Mouse (Mus musculus) ES-Bruce4 (cell line): ENCODE data around the gene Pigs. TPM values are rescaled to one million over a fixed set of nuclear protein-coding genes. Genes with fewer than 3 reads are reported as not detected.

ENCODE experiments used
- H3K27ac ChIP-seq: 2 replicates; pipeline ENCODE4 v1.5.1; 2012; ENCODE audit warnings: low read length, inconsistent platforms; ENCODE audit not compliant: insufficient read depth
- H3K27me3 ChIP-seq: 2 replicates; pipeline ENCODE4 v1.6.1; 2012; ENCODE audit warnings: mild to moderate bottlenecking, low read length, inconsistent platforms; ENCODE audit not compliant: control insufficient read depth, poor library complexity, insufficient read depth, severe bottlenecking
- H3K36me3 ChIP-seq: 2 replicates; pipeline ENCODE4 v1.6.1; 2012; ENCODE audit warnings: inconsistent platforms, mild to moderate bottlenecking, low read length, moderate library complexity; ENCODE audit not compliant: control insufficient read depth, poor library complexity, insufficient read depth, severe bottlenecking
- H3K4me1 ChIP-seq: one replicate; pipeline ENCODE4 v1.8.1; 2011; ENCODE audit warnings: low read length; ENCODE audit not compliant: control insufficient read depth, insufficient read depth
- H3K4me3 ChIP-seq: 2 replicates; pipeline ENCODE4 v1.5.1; 2011; ENCODE audit warnings: low read depth, mild to moderate bottlenecking, low read length
- H3K9ac ChIP-seq: 2 replicates; pipeline ENCODE4 v1.6.1; 2012; ENCODE audit warnings: low read depth, mild to moderate bottlenecking, inconsistent platforms; ENCODE audit not compliant: poor library complexity, severe bottlenecking
- H3K9me3 ChIP-seq: replicated peaks from 2 replicates; pipeline ENCODE4 v1.6.1; 2012; ENCODE audit warnings: mild to moderate bottlenecking, low read length, inconsistent platforms; ENCODE audit not compliant: control insufficient read depth, poor library complexity, insufficient read depth, severe bottlenecking
- CTCF ChIP-seq: IDR thresholded peaks from one replicate; pipeline ENCODE4 v1.8.1; 2011; ENCODE audit warnings: low read depth, low read length
- EP300 ChIP-seq: IDR thresholded peaks from 2 replicates; pipeline ENCODE4 v1.6.1; 2011; ENCODE audit warnings: low read depth, low read length; ENCODE audit not compliant: insufficient read depth
- POLR2A ChIP-seq: IDR thresholded peaks from one replicate; pipeline ENCODE4 v1.8.1; 2011; ENCODE audit warnings: low read length; ENCODE audit not compliant: insufficient read depth
- polyA plus RNA-seq: library from polyadenylated mRNA; stranded (reverse); fragments of >200 nt; gene quantifications from 2 replicates; pipeline ENCODE4 v1.2.4, GENCODE M21; 2011; ENCODE audit warnings: low read depth; ENCODE audit not compliant: missing spikeins, insufficient read depth, insufficient read length

Pigs gene
- polyA plus RNA-seq, 1 experiment: 24.2 TPM

DNA sequence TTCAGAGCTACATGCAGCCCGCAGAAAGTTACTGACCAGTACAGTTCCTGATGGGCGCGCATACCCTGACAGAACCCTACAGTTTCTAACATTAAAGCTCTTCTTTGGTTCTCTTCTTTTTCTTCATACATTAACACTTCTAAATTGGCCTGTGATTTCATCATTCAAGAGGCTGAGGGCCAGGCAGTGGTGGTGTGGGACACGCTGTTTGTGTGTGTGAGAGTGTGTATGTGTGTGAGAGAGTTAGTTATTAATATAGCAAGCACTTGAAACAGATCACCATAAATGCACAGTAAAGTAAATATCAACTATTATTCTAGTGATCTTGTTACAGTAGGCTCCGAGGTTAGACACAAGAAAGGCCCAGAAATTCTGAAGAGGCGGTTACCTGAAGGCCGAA is 27.3 kb upstream of the Pigs start:
- Histone ChIP-seq H3K27ac (0 out of 2 replicates have a peak overlapping the region, but pooled peaks have one; percentile 10), H3K4me1 (no peaks in the 10 kb centered on the region), H3K9me3 (no peaks in the 10 kb centered on the region), H3K36me3 (peaks cover 28% of the 10 kb centered on the region), H3K27me3 (no peaks in the 10 kb centered on the region), H3K9ac (peak overlapping the region; percentile 90), H3K4me3 (peak overlapping the region; percentile 91)
- TF ChIP-seq EP300 (no peak), CTCF (no peak), POLR2A (no peak)

DNA sequence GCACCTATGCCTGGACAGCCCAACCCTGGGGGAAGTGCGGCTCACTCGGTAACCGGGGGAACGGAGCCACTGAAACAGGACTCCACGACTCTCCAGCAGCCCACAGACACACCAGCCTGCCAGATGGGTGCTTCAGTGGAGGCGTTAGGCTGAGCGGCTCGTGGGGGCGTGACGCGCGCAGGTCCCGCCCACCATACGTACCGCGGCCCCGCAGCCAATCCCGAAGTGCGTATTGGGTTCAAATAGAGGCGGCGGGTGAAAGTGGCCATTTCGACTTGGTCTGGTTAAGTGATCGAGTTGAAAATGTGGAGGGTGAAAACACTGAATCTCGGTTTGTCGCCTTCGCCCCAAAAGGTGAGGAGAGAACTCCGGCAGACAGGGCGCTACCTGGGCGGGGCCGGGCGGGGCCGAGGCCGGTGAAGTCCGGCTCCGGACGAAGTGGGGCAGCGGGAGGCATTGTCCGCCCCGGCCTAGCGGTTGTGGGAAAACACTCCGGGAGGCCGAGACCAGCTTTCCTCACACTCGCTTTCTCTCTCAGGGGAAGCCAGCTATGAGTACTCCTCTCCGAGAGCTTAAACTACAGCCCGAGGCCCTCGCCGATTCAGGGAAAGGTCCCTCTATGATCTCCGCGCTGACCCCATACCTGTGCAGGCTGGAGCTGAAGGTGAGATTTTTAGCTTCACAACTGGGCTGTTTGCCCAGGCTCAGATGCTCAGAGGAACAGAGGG is 26.7 kb upstream of the Pigs start, which contains the start of gene Spag5:
Gene Spag5 (plus strand): TSS at position 173 of the 728 bp plus-strand sequence.
- peak within 1 kb of the TSS; percentile 11; the same call in 1 of the 2 replicates for H3K27ac ChIP-seq

DNA sequence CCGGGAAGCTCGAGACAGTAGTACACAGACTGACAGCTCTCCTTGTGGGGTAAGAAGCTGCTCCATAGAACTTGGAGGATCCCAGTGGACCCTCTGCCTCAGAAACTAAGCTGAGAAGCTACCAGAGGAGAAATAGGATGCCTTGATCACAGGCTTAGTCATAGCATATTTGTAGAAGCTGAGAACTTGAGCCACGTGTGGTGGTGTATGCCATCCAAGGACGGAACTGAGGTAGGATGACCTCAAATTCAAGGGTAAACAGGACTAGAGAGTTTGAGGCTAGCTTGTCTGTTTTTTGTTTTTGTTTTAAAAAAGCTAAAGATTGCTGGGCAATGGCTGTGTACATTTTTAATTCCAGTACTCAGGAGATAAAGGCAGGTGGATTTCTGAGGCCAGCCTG is 22.9 kb upstream of the Pigs start:
- H3K9ac ChIP-seq: no peak overlapping the region
- TF ChIP-seq CTCF (no peak), POLR2A (no peak), EP300 (no peak)
- H3K36me3 ChIP-seq: peaks cover 51% of the 10 kb centered on the region
- H3K4me1 ChIP-seq: no peaks in the 10 kb centered on the region
- H3K27ac ChIP-seq: no peak overlapping the region
- no peaks in the 10 kb centered on the region for H3K9me3 ChIP-seq
- H3K4me3 ChIP-seq: no peak overlapping the region
- H3K27me3 ChIP-seq: no peaks in the 10 kb centered on the region

More for the DNA sequence above, 26.7 kb upstream of the Pigs start, which contains the start of gene Spag5:
- Histone ChIP-seq H3K36me3 (peaks cover 32% of the 10 kb centered on the region), H3K4me3 (peak within 1 kb of the TSS; percentile 98), H3K9me3 (no peaks in the 10 kb centered on the region), H3K9ac (peak within 1 kb of the TSS; percentile 90), H3K4me1 (no peaks in the 10 kb centered on the region), H3K27me3 (no peaks in the 10 kb centered on the region)
- TF ChIP-seq POLR2A (peak; percentile 81), EP300 (no peak), CTCF (no peak)

DNA sequence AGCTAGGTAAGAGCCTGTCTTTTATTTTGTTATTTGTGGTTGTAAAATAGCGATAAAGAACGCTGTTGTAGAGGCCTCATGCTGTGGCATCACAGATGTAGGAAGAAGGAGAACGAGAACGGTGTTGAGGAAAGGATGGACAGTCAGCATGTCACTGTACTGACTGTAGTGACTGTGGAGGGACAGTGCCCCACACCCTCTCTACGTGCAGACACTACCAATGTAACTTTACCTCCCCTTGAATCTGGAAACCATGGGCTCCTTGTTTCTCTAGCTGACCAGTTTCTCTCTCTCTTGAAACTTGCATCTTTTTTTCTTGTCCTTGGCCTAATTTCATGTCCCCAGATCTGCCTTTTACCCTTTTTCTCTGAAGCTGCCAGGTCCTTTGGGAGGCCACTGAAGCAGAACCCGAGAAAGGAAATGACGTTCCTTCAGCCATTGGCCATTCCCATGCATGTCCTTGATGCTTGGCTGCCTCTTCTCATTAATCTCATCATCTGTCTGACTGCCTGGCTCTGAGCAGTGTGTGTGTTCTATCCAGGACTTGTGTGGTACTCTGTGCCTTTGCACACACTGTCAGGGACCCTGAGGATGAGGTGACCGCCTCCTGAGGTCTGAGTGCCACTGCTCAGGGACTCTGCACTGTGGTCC is 17.2 kb upstream of the Pigs start:
- H3K9ac ChIP-seq: no peak overlapping the region
- no peaks in the 10 kb centered on the region for H3K4me1 ChIP-seq
- peaks cover 60% of the 10 kb centered on the region for H3K36me3 ChIP-seq
- TF ChIP-seq CTCF: no peak
- no peak for TF ChIP-seq POLR2A
- no peak for TF ChIP-seq EP300
- no peak overlapping the region for H3K4me3 ChIP-seq
- H3K27ac ChIP-seq: no peak overlapping the region
- no peaks in the 10 kb centered on the region for H3K9me3 ChIP-seq
- no peaks in the 10 kb centered on the region for H3K27me3 ChIP-seq

DNA sequence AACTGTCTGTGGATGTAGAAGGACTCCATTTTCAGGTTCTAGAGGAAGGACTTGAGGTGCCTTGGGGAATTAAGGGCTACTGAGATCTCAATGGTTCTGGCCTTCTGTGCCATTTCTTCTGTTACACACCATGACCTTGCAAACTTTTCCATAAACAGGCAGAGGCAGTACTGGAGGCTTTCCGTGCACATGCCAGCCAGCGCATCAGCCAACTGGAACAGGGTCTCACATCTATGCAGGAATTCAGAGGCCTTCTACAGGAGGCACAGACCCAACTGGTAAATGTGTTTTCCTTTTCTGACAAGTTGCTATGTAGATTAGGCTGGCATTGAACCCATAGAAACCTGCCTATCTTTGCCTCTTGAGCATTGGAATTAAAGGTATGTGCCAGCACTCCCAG is 14.6 kb upstream of the Pigs start:
- Histone ChIP-seq H3K27ac (no peak overlapping the region), H3K36me3 (peaks cover 65% of the 10 kb centered on the region), H3K4me3 (no peak overlapping the region), H3K27me3 (no peaks in the 10 kb centered on the region), H3K4me1 (no peaks in the 10 kb centered on the region), H3K9ac (no peak overlapping the region), H3K9me3 (no peaks in the 10 kb centered on the region)
- TF ChIP-seq EP300 (no peak), CTCF (no peak)

DNA sequence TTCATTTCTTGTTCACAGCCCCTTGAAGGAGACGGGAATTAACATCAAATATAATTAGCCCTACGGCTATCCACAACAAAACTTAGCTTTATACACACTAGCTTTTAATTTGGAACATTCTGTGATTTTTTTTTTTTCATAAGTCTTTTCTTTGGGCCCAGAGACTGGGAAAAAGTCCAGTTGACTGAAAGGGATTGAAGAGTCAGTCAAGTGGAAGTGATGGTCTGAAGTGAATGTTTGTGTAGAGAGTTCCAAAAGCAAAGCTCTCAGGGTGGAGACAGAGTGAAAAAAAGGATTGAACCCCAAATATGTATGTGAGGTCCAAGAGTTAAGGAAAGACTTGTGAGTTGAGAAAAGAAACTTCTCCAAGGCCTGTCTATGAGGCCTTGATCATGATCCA is 9.8 kb upstream of the Pigs start:
- Histone ChIP-seq H3K4me3 (no peak overlapping the region), H3K27me3 (no peaks in the 10 kb centered on the region), H3K27ac (no peak overlapping the region), H3K9ac (no peak overlapping the region), H3K4me1 (no peaks in the 10 kb centered on the region), H3K9me3 (no peaks in the 10 kb centered on the region), H3K36me3 (peaks cover 74% of the 10 kb centered on the region)
- TF ChIP-seq EP300: no peak
- no peak for TF ChIP-seq POLR2A
- TF ChIP-seq CTCF: no peak
